Mouse (Mus musculus): ENCODE measurements around the gene Gm5089. TPM values are rescaled to one million over a fixed set of nuclear protein-coding genes. Genes with fewer than 3 reads are reported as not detected.

Gene Gm5089
- total and polyA plus RNA-seq, 3 experiments = not detected

GRCm38 (mm10) chr14:122471449-122472085 lies 20.7 kb upstream of the Gm5089 start:
- no peaks in the 10 kb centered on the region for H3K79me2 ChIP-seq (ENCODE audit: control insufficient read depth, insufficient read depth, low read length, poor library complexity)
- H3K9me3 ChIP-seq (replicated peaks; ENCODE audit: insufficient read depth, low read length) = no peaks in the 10 kb centered on the region
- no peak overlapping the region for H3K27ac ChIP-seq (ENCODE audit: control insufficient read depth, low read depth, low read length)
- H3K27me3 ChIP-seq (ENCODE audit: control insufficient read depth in 1 of 2, insufficient read depth in 2 of 2, low read length in 2 of 2) = no peaks in the 10 kb centered on the region
- no peak for DNase-seq (ENCODE audit: low read depth, low spot score)
- H3K4me3 ChIP-seq (ENCODE audit: control insufficient read depth in 1 of 2, insufficient read depth in 1 of 2, low read depth in 2 of 2, low read length in 2 of 2) = no peak overlapping the region
- H3K4me1 ChIP-seq (ENCODE audit: control insufficient read depth in 1 of 2, insufficient read depth in 2 of 2, low read length in 2 of 2) = no peaks in the 10 kb centered on the region
- no peak overlapping the region for H3K9ac ChIP-seq (ENCODE audit: control insufficient read depth, low read depth, low read length, poor library complexity, severe bottlenecking)
- H3K36me3 ChIP-seq (ENCODE audit: control insufficient read depth in 1 of 2, insufficient read depth in 2 of 2, low read length in 2 of 2) = no peaks in the 10 kb centered on the region
- no peak for TF ChIP-seq USF1 (IDR thresholded peaks at IDR 0.05; ENCODE audit: low read depth, low read length)
- no peak for TF ChIP-seq ETS1 (IDR thresholded peaks at IDR 0.05; ENCODE audit: low read depth, low read length)
- no peak for TF ChIP-seq MYB (IDR thresholded peaks at IDR 0.05; ENCODE audit: low read depth, low read length)
- no peak for TF ChIP-seq KAT2A (conservative IDR thresholded peaks at IDR 0.05; ENCODE audit: low read depth, low read length)
- no peak for TF ChIP-seq POLR2AphosphoS2 (IDR thresholded peaks at IDR 0.05; ENCODE audit: low read length)
- TF ChIP-seq CTCF (IDR thresholded peaks at IDR 0.05 in 2 of 3, conservative IDR thresholded peaks at IDR 0.05 in 1 of 3; ENCODE audit: control insufficient read depth in 1 of 3, insufficient read depth in 1 of 3, low read depth in 2 of 3, low read length in 3 of 3, poor library complexity in 1 of 3, severe bottlenecking in 1 of 3) = no peak
- no peak for TF ChIP-seq CHD2 (IDR thresholded peaks at IDR 0.05; ENCODE audit: low read length)
- TF ChIP-seq ZMIZ1 (IDR thresholded peaks at IDR 0.05; ENCODE audit: low read depth, low read length) = no peak
- TF ChIP-seq GATA1 (IDR thresholded peaks at IDR 0.05; ENCODE audit: low read depth, low read length) = no peak
- no peak for TF ChIP-seq USF2 (IDR thresholded peaks at IDR 0.05; ENCODE audit: borderline replicate concordance in 1 of 2, insufficient read depth in 1 of 2, low read depth in 1 of 2, low read length in 2 of 2)
- TF ChIP-seq MXI1 (IDR thresholded peaks at IDR 0.05; ENCODE audit: low read depth, low read length) = no peak
- TF ChIP-seq RCOR1 (IDR thresholded peaks at IDR 0.05; ENCODE audit: low read depth, low read length) = no peak
- no peak for TF ChIP-seq SIN3A (IDR thresholded peaks at IDR 0.05; ENCODE audit: low read length)
- TF ChIP-seq RAD21 (IDR thresholded peaks at IDR 0.05; ENCODE audit: low read depth, low read length) = no peak
- no peak for TF ChIP-seq TCF12 (IDR thresholded peaks at IDR 0.05; ENCODE audit: low read depth, low read length)
- TF ChIP-seq ZKSCAN1 (IDR thresholded peaks at IDR 0.05; ENCODE audit: low read depth, low read length) = no peak

- no peak for DNase-seq (ENCODE audit: low read depth, low spot score)
- Histone ChIP-seq H3K27ac (ENCODE audit: control insufficient read depth, low read depth, low read length) (no peak overlapping the region), H3K79me2 (ENCODE audit: control insufficient read depth, insufficient read depth, low read length, poor library complexity) (peaks cover 12% of the 10 kb centered on the region), H3K4me3 (ENCODE audit: control insufficient read depth in 1 of 2, insufficient read depth in 1 of 2, low read depth in 2 of 2, low read length in 2 of 2) (no peak overlapping the region), H3K36me3 (ENCODE audit: control insufficient read depth in 1 of 2, insufficient read depth in 2 of 2, low read length in 2 of 2) (peaks cover 0 to 6% of the 10 kb centered on the region in 2 experiments; a peak in 2 of 4 replicates), H3K9ac (ENCODE audit: control insufficient read depth, low read depth, low read length, poor library complexity, severe bottlenecking) (no peak overlapping the region), H3K27me3 (ENCODE audit: control insufficient read depth in 1 of 2, insufficient read depth in 2 of 2, low read length in 2 of 2) (no peaks in the 10 kb centered on the region), H3K4me1 (ENCODE audit: control insufficient read depth in 1 of 2, insufficient read depth in 2 of 2, low read length in 2 of 2) (peaks cover 0 to 5% of the 10 kb centered on the region in 2 experiments; a peak in 1 of 4 replicates), H3K9me3 (replicated peaks; ENCODE audit: insufficient read depth, low read length) (no peaks in the 10 kb centered on the region)
- TF ChIP-seq HCFC1 (IDR thresholded peaks at IDR 0.05; ENCODE audit: low read depth, low read length) (no peak), SMC3 (IDR thresholded peaks at IDR 0.05; ENCODE audit: low read depth, low read length) (no peak), CTCF (IDR thresholded peaks at IDR 0.05 in 2 of 3, conservative IDR thresholded peaks at IDR 0.05 in 1 of 3; ENCODE audit: control insufficient read depth in 1 of 3, insufficient read depth in 1 of 3, low read depth in 2 of 3, low read length in 3 of 3, poor library complexity in 1 of 3, severe bottlenecking in 1 of 3) (no peak), MAX (IDR thresholded peaks at IDR 0.05; ENCODE audit: low read length) (no peak), TCF12 (IDR thresholded peaks at IDR 0.05; ENCODE audit: low read depth, low read length) (no peak), POLR2AphosphoS5 (IDR thresholded peaks at IDR 0.05; ENCODE audit: borderline replicate concordance, low read depth, low read length) (no peak), CHD1 (IDR thresholded peaks at IDR 0.05; ENCODE audit: low read depth, low read length) (no peak), KAT2A (conservative IDR thresholded peaks at IDR 0.05; ENCODE audit: low read depth, low read length) (no peak), UBTF (IDR thresholded peaks at IDR 0.05; ENCODE audit: borderline replicate concordance, insufficient read depth, low read depth, low read length) (no peak), GABPA (IDR thresholded peaks at IDR 0.05; ENCODE audit: low read depth, low read length) (no peak), CHD2 (IDR thresholded peaks at IDR 0.05; ENCODE audit: low read length) (no peak), ELF1 (IDR thresholded peaks at IDR 0.05; ENCODE audit: low read depth, low read length) (no peak), GATA1 (IDR thresholded peaks at IDR 0.05; ENCODE audit: low read depth, low read length) (no peak)
Observed at GRCm38 (mm10) chr14:122468971-122469755, 18.2 kb upstream of the Gm5089 start.
